Mouse (Mus musculus): ENCODE data around the gene Ganab. TPM values are rescaled to one million over a fixed set of nuclear protein-coding genes. Genes with fewer than 3 reads are reported as not detected.
"Not testable (repeated sequence)": the region's sequence is repeated elsewhere in the genome, so short reads cannot be mapped to it uniquely, and the experiment has no call there.

Gene Ganab
- total RNA-seq, 1 experiment from 2014 or later = 70.1 TPM

GRCm38 (mm10) chr19:8886916-8887584, 10.8 kb upstream of the Ganab start:
- no peak for ATAC-seq (replicated peaks in 1 of 2; ENCODE audit: insufficient read depth in 1 of 2, low FRiP score in 2 of 2, low TSS enrichment in 1 of 2, low read depth in 1 of 2, poor library complexity in 2 of 2, severe bottlenecking in 2 of 2)

DNA sequence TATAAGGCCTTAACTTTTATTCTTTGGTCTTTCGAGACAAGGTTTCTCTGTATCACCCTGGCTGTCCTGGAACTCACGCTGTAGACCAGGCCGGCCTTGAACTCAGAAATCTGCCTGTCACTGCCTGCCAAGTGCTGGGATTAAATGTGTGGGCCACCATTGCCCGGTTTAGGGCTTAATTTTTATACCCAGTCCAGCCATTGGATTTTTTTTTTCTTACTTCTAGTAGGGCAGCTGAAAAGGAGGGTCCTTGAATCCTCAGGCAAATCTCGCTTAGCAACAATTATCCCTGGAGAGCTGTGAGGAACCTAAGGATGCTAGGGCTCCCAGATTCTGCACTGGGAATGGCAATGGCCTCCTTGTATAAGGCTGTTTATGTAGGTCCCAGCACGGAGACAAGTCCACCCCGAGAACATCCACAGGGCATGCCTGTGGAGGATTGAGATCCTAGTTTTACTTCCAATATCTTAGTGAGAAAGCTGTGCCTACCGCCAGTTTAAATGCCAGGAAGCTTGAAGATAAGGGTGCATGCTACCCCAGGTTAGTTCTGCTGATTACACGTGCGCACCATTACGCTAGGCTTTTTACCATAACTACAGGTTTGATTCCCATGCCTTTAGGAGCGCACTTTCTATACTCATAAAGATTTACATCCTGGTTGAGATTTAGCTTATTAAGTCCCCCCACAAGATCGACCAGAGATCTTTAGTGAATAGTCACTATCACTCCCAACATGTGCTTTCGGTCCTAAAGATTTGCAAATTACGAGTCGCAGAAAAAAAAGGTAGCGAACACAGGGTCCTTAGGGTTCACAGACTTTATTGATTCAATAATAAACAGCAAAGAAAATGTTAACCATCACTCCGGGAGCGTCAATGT, 10.0 kb upstream of the Ganab start:
- no peak for ATAC-seq (replicated peaks in 1 of 2; ENCODE audit: insufficient read depth in 1 of 2, low FRiP score in 2 of 2, low TSS enrichment in 1 of 2, low read depth in 1 of 2, poor library complexity in 2 of 2, severe bottlenecking in 2 of 2)

DNA sequence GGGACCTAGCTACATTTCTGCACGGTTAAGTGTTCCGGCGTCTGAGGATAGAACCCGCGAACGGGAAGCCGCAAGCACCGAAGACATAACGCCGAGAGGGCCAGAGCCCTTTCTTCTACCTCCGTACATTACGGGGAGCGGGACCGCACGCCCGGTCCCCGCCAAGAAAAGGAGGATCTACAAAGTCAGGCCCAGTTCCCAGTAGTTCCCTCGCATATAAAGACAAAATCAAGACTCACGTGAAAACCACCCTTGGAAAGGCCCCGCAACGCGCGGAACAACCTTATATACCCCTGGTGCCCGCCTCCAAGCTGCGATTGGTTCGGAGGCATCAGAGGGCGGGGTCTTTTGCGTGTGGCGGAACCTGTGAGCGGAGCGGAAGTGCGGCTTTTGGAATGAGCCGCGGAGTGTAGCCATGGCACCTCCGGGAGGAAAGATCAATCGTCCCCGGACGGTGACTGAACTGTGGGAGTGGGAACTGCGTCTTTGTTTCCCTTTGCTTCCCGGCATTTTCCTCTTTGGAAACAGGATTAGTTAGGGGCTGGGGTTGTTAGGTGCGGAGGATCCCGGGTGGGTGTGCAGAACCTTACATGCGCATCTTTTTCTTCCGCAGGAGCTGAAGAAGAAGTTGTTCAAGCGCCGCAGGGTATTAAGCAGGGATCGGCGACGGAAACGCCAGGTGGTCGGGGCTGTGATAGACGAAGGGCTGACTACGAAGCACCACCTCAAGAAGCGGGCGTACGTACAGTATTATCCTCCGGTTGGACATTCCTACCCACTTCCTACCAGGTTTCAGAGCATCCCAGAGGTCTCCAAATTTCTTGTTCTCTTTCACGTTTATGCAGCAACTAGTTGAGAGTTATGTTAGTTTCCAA, 9.1 kb upstream of the Ganab start, which contains the start of the genes 1810009A15Rik and Gm49416:
Gene 1810009A15Rik (plus strand): TSS at position 343 of the 875 bp plus-strand sequence.
Gene Gm49416 (plus strand): TSS at position 416 of the 875 bp plus-strand sequence.
- ATAC-seq (replicated peaks in 1 of 2; ENCODE audit: insufficient read depth in 1 of 2, low FRiP score in 2 of 2, low TSS enrichment in 1 of 2, low read depth in 1 of 2, poor library complexity in 2 of 2, severe bottlenecking in 2 of 2) = peak; percentile 96 to 97

- ATAC-seq (replicated peaks in 1 of 2; ENCODE audit: insufficient read depth in 1 of 2, low FRiP score in 2 of 2, low TSS enrichment in 1 of 2, low read depth in 1 of 2, poor library complexity in 2 of 2, severe bottlenecking in 2 of 2) = peak; percentile 33 to 50
These were observed 4.8 kb upstream of the Ganab start, which contains the start of gene Ints5 for GRCm38 (mm10) chr19:8892829-8893766. Gene Ints5, plus strand, starts transcription at chr19:8893005.

DNA sequence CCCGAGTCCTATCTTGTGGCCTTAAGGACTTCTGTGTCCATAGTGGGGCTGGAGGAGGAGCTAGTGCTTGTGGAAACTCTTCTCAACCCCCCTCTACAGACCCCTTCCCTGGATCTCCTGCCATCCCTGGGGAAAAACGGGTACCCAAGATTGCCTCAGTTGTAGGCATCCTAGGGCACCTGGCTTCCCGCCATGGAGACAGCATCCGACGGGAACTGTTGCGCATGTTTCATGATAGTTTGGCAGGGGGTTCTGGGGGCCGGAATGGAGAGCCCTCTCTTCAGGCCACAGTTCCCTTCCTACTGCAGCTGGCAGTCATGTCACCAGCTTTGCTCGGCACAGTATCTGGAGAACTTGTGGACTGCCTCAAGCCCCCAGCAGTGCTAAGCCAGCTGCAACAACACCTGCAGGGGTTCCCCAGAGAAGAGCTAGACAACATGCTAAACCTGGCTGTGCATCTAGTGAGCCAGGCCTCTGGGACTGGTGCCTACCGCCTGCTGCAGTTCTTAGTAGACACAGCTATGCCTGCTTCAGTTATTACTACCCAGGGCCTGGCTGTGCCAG, 2.4 kb upstream of the Ganab start:
- no peak for ATAC-seq (replicated peaks in 1 of 2; ENCODE audit: insufficient read depth in 1 of 2, low FRiP score in 2 of 2, low TSS enrichment in 1 of 2, low read depth in 1 of 2, poor library complexity in 2 of 2, severe bottlenecking in 2 of 2)

- not testable (repeated sequence) for ATAC-seq (replicated peaks in 1 of 2; ENCODE audit: insufficient read depth in 1 of 2, low FRiP score in 2 of 2, low TSS enrichment in 1 of 2, low read depth in 1 of 2, poor library complexity in 2 of 2, severe bottlenecking in 2 of 2)
These were observed 1.6 kb upstream of the Ganab start for GRCm38 (mm10) chr19:8896231-8896630.

DNA sequence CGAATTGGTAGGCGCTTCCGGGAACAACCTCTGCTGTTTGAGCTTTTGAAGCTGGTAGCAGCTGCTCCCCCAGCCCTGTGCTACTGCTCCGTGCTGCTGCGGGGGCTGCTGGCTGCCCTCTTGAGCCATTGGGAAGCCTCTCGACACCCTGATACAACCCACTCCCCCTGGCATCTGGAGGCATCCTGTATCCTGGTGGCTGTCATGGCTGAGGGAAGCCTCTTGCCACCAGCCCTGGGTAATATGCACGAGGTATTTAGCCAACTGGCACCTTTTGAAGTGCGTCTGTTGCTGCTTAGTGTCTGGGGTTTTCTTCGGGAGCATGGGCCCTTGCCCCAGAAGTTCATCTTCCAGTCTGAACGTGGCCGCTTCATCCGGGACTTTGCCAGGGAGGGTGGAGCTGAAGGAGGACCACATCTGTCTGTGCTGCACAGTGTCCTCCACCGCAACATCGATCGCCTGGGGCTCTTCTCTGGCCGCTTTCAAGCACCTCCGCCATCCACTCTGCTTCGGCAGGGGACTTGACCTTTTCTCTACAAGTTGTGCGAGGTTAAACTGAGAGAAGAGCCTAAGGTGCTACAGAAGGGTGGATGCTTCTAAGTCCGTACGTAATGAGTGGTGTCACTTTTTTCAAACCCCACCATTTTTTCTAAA, 533 bp upstream of the Ganab start:
- ATAC-seq (replicated peaks in 1 of 2; ENCODE audit: insufficient read depth in 1 of 2, low FRiP score in 2 of 2, low TSS enrichment in 1 of 2, low read depth in 1 of 2, poor library complexity in 2 of 2, severe bottlenecking in 2 of 2) = 0 out of 4 replicates have a peak, but pooled peaks of 1 of the 2 experiments have one; percentile 1

- ATAC-seq (replicated peaks in 1 of 2; ENCODE audit: insufficient read depth in 1 of 2, low FRiP score in 2 of 2, low TSS enrichment in 1 of 2, low read depth in 1 of 2, poor library complexity in 2 of 2, severe bottlenecking in 2 of 2) = no peak
These were observed 705 bp downstream of the Ganab start for GRCm38 (mm10) chr19:8898576-8898975.

- ATAC-seq (replicated peaks in 1 of 2; ENCODE audit: insufficient read depth in 1 of 2, low FRiP score in 2 of 2, low TSS enrichment in 1 of 2, low read depth in 1 of 2, poor library complexity in 2 of 2, severe bottlenecking in 2 of 2) = no peak
These were observed 1.2 kb downstream of the Ganab start for GRCm38 (mm10) chr19:8899079-8899478.

GRCm38 (mm10) chr19:8903412-8903811, 5.5 kb downstream of the Ganab start:
- ATAC-seq (replicated peaks in 1 of 2; ENCODE audit: insufficient read depth in 1 of 2, low FRiP score in 2 of 2, low TSS enrichment in 1 of 2, low read depth in 1 of 2, poor library complexity in 2 of 2, severe bottlenecking in 2 of 2) = no peak

DNA sequence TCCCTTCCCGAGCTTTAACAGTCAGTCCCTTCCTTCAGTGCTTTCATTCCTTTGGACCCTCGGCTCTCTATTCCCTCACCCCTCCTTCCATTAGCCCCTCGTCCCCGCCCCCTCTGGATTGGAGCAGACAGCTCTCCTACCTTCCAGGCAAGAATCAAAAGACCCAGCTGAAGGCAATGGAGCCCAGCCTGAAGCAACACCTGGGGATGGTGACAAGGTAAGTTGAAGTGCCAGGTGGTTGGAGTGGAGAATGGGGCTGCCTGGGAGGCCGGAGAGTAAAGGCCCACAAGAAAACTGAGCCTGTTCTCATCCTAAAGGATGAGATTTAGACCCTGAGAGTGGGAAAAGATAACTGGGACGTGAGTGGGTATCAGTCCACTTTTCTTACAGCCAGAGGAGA, 10.7 kb downstream of the Ganab start:
- ATAC-seq (replicated peaks in 1 of 2; ENCODE audit: insufficient read depth in 1 of 2, low FRiP score in 2 of 2, low TSS enrichment in 1 of 2, low read depth in 1 of 2, poor library complexity in 2 of 2, severe bottlenecking in 2 of 2) = no peak

GRCm38 (mm10) chr19:8911810-8912209, 13.9 kb downstream of the Ganab start:
- ATAC-seq (replicated peaks in 1 of 2; ENCODE audit: insufficient read depth in 1 of 2, low FRiP score in 2 of 2, low TSS enrichment in 1 of 2, low read depth in 1 of 2, poor library complexity in 2 of 2, severe bottlenecking in 2 of 2) = no peak

DNA sequence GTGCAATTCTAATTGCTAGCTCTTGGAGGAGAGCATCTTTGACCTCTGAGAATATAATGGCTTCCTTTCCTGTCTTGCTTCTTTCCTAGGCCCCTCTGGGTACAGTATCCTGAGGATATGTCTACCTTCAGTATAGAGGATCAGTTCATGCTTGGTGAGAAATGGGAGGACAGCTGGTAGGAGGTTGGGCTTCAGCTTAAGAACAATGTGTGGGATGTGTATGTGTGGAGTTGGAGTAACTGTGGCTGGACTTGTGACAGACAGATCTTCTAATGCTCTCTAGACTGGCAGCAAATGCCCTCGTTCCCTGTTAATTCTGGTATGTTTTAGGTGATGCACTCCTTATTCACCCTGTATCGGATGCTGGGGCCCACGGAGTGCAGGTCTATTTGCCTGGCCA, 16.3 kb downstream of the Ganab start:
- no peak for ATAC-seq (replicated peaks in 1 of 2; ENCODE audit: insufficient read depth in 1 of 2, low FRiP score in 2 of 2, low TSS enrichment in 1 of 2, low read depth in 1 of 2, poor library complexity in 2 of 2, severe bottlenecking in 2 of 2)

DNA sequence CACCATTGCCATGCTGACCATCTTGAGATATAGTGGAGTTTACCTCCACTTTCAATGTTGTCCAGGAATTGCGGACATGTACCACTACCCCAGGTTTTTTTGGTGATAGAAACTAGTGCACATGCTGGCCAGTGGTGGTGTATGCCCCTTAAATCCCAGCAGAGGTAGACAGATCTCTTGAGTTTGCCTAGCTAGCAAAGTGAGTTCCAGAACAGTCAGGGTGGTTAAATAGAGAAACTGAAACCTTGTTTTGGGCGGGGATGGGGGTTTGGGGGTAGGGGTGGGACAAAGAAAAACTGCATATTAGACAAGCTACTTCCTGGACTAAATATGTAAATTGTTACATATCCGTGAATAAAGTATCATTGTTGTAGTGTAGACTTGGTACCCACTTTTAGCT, 21.1 kb downstream of the Ganab start:
- ATAC-seq (replicated peaks in 1 of 2; ENCODE audit: insufficient read depth in 1 of 2, low FRiP score in 2 of 2, low TSS enrichment in 1 of 2, low read depth in 1 of 2, poor library complexity in 2 of 2, severe bottlenecking in 2 of 2) = no peak

DNA sequence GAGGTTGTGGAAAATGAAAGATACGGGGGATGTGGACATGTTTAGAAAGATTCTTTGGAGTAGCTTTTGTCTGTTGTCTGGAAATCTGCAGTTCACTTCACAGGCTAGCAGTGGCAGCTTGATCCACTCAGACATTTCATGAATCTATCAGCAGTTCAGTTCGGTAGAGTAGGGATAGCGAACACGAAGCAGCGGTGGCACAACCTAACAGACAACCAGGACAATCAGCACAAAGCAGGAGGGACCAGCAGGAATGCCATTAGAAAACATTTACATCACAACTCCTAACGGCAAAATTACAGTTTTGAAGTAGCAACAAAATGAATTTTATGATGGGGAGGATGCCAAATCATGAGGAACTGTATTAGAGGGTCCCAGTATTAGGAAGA, 21.8 kb downstream of the Ganab start:
- ATAC-seq (replicated peaks in 1 of 2; ENCODE audit: insufficient read depth in 1 of 2, low FRiP score in 2 of 2, low TSS enrichment in 1 of 2, low read depth in 1 of 2, poor library complexity in 2 of 2, severe bottlenecking in 2 of 2) = no peak

Data from hematopoietic stem cell, adult 5-6 weeks (primary cell).